Mouse (Mus musculus) spleen, adult 2 months (tissue): Measurements from ENCODE around the gene Sorcs3.

Source experiments
- CTCF ChIP-seq: fragments of 200-500 bp; IDR thresholded peaks from 2 replicates; pipeline ENCODE4 v1.5.1; 2011; ENCODE audit warnings: mild to moderate bottlenecking, inconsistent platforms; ENCODE audit not compliant: insufficient read depth, insufficient read length, insufficient replicate concordance; ENCODE audit errors: extremely low read depth
- POLR2A ChIP-seq: fragments of 200-500 bp; IDR thresholded peaks from 2 replicates; pipeline ENCODE4 v1.6.1; 2011; ENCODE audit warnings: low read depth, low read length, inconsistent platforms

- no peak for TF ChIP-seq CTCF
- TF ChIP-seq POLR2A = no peak
Measured at GRCm38 (mm10) chr19:48333085-48333484, 127.3 kb downstream of the Sorcs3 start.
